Mouse (Mus musculus) mature B cell (primary cell): ENCODE results near the gene Ifnl2.
"Not testable (repeated sequence)": the region's sequence is repeated elsewhere in the genome, so short reads cannot be mapped to it uniquely, and the experiment has no call there.

Experiments used
- in situ Hi-C: fragments of 300-500 bp; cut with MboI; formaldehyde crosslinking; loops from 2 replicates; pipeline ENCODE4 v1.14.3; 2019

Gene Ifnl2

GRCm38 (mm10) chr7:28510405-28510974, at the start of gene Ifnl2:
TSS of gene Ifnl2 (minus strand) at chr7:28510455.
- in situ Hi-C loops, result not testable (repeated sequence)

- in situ Hi-C loops, result no loop called here
Measured at GRCm38 (mm10) chr7:28558486-28558885, 48.2 kb upstream of the Ifnl2 start.

GRCm38 (mm10) chr7:28557708-28558107, 47.5 kb upstream of the Ifnl2 start:
- in situ Hi-C loops, result no loop called here

- in situ Hi-C loops, result no loop called here
Measured at GRCm38 (mm10) chr7:28557069-28557468, 46.8 kb upstream of the Ifnl2 start.

- in situ Hi-C loops, result no loop called here
Measured at GRCm38 (mm10) chr7:28555939-28556535, 45.8 kb upstream of the Ifnl2 start.

GRCm38 (mm10) chr7:28553076-28553475, 42.8 kb upstream of the Ifnl2 start:
- in situ Hi-C loops, result no loop called here

GRCm38 (mm10) chr7:28547628-28548027, 37.4 kb upstream of the Ifnl2 start:
- in situ Hi-C loops, result no loop called here

GRCm38 (mm10) chr7:28547154-28547553, 36.9 kb upstream of the Ifnl2 start, which contains the start of gene Nccrp1:
TSS of gene Nccrp1 (minus strand) at chr7:28547254.
- in situ Hi-C loops, result no loop called here

GRCm38 (mm10) chr7:28546649-28547048, 36.4 kb upstream of the Ifnl2 start:
- in situ Hi-C loops, result no loop called here

- in situ Hi-C loops, result no loop called here
Measured at GRCm38 (mm10) chr7:28545891-28546210, 35.6 kb upstream of the Ifnl2 start.

GRCm38 (mm10) chr7:28545048-28545890, 35.0 kb upstream of the Ifnl2 start:
- in situ Hi-C loops, result no loop called here

- in situ Hi-C loops, result no loop called here
Measured at GRCm38 (mm10) chr7:28544051-28544601, 33.9 kb upstream of the Ifnl2 start.

GRCm38 (mm10) chr7:28540526-28540925, 30.3 kb upstream of the Ifnl2 start, which contains the start of gene Sycn:
TSS of gene Sycn (plus strand) at chr7:28540885.
- in situ Hi-C loops, result no loop called here

- in situ Hi-C loops, result not testable (repeated sequence)
Measured at GRCm38 (mm10) chr7:28538886-28539285, 28.6 kb upstream of the Ifnl2 start.

- in situ Hi-C loops, result loop anchor here (5.0 kb wide), 1 partner anchor 80 kb away; the partner anchor contains the start of gene Lrfn1
Measured at GRCm38 (mm10) chr7:28532005-28532404, 21.8 kb upstream of the Ifnl2 start.

- in situ Hi-C loops, result no loop called here
Measured at GRCm38 (mm10) chr7:28527922-28528719, 17.9 kb upstream of the Ifnl2 start.

- in situ Hi-C loops, result not testable (repeated sequence)
Measured at GRCm38 (mm10) chr7:28522536-28522935, 12.3 kb upstream of the Ifnl2 start, which contains the start of gene Ifnl3. TSS of gene Ifnl3 (plus strand) at chr7:28522836.

GRCm38 (mm10) chr7:28511441-28511840, 1.2 kb upstream of the Ifnl2 start:
- in situ Hi-C loops, result no loop called here

- in situ Hi-C loops, result not testable (repeated sequence)
Measured at GRCm38 (mm10) chr7:28509121-28509520, 1.1 kb downstream of the Ifnl2 start.

- in situ Hi-C loops, result no loop called here
Measured at GRCm38 (mm10) chr7:28505585-28505984, 4.7 kb downstream of the Ifnl2 start.

- in situ Hi-C loops, result no loop called here
Measured at GRCm38 (mm10) chr7:28495426-28495825, 14.8 kb downstream of the Ifnl2 start.

- in situ Hi-C loops, result no loop called here
Measured at GRCm38 (mm10) chr7:28492310-28492709, 17.9 kb downstream of the Ifnl2 start.
